Mouse (Mus musculus) ovary, adult 18-20 months (tissue): ENCODE results near the gene Ubap2.

Source experiments
- DNase-seq: peaks from one replicate; pipeline ENCODE4 v3.0.0; 2022; ENCODE audit warnings: low spot score, mixed read lengths

Gene Ubap2

DNA sequence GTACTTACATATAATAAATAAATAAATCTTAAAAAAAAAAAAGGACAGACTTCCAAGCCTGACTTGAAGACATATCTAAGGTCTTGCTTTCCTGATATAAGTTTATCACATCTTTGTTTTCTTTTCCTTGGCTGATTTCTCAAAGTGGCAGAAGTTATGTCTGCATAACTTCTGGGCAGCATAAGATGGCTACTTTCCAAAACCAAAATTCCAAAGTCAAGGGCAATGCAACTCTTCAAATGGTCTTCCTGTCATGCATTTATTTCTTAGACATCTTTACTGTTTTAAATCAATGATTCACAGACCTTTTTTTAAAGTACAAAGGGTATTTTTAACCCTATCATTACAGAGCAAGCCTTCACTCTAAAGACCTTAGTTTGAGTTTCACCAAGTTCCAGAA, 14.3 kb downstream of the Ubap2 start:
- DNase-seq, result no peak

GRCm38 (mm10) chr4:41259019-41259418, 15.9 kb downstream of the Ubap2 start:
- no peak for DNase-seq

GRCm38 (mm10) chr4:41257752-41258151, 17.2 kb downstream of the Ubap2 start:
- peak; percentile 61 for DNase-seq

DNA sequence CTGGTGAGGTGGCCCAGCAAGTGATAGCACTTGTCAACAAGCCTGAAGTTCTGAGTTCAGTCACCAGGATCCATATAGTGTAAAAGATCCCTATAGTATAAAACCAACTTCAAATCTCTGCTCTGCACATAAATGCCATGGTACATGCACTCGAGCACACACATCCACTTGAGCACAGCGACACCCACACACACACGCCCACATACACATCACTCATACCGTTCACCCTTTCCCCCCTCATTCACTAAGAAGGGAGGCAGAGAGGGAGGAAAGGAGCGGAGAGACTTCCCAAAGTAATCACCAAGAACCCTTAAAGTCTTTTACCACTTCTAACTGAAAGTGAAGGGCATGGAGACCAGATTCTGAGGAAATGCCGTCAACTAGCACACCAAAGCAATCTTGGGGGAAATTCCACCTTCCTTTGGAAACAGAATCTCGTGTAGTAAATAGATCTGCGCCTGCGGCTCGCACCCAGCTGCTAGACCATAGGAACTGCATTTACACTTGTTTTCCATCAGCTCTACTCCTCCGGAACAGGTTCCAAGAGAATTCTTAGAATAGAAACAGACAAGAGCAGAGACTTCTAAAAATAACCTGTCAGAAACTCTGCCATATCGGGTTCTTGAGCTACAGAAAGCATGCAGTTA, 19.3 kb downstream of the Ubap2 start:
- DNase-seq, result no peak

DNA sequence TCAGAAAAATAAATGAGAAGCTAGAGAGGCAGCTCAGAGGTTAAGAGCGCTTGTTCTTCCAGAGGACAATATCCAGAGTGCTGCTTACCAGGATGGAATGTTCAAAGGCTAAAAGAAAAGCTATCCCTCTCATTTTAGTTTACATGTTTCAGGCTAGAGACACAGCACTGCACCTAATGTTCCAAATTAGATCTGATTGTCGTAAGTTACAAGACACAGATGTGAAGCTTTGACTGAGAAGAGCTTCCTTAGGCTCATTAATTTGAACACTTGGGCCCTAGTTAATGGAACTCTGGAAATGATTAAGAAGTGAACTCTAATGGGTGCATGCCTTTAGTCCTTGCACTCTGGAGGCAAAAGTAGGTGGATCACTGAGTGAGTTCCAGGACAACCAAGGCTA, 21.2 kb downstream of the Ubap2 start:
- no peak for DNase-seq

GRCm38 (mm10) chr4:41245408-41245807, 29.5 kb downstream of the Ubap2 start:
- DNase-seq, result no peak

- DNase-seq, result no peak
Measured at GRCm38 (mm10) chr4:41240916-41241315, 34.0 kb downstream of the Ubap2 start.

DNA sequence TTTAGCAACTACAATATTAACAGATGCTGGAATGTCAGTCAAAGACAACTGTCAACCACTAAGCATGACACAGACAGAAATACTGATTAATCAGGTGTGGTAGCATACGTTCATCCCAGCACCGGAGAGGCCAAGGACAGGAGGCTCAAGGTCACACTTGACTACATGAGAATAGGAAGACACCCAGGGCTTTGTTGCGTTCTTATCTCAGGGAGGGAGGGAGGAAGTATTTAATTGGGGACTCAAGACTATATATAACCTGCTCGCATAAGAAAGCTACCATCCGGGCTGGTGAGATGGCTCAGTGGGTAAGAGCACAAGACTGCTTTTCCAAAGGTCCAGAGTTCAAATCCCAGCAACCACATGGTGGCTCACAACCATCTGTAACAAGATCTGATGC, 39.3 kb downstream of the Ubap2 start:
- no peak for DNase-seq

DNA sequence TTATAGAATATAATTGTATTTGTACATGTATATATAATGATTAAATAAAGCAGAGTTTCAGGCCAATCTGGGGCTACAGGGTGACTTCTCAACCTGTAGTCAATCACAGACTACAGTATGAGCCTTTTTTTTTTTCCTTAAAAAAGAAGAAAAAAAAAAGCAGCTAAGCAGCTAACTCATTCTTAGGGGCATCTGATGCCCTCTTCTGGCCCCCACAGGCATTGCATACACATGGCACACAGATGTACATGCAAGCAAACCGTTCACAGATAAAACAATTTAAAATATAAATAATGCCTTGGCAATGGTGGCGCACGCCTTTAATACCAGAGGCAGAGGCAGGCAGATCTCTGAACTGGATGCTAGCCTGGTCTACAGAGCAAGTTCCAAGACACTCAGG, 48.6 kb downstream of the Ubap2 start:
- no peak for DNase-seq

GRCm38 (mm10) chr4:41225412-41225811, 49.5 kb downstream of the Ubap2 start:
- DNase-seq, result no peak

GRCm38 (mm10) chr4:41208050-41208449, 66.9 kb downstream of the Ubap2 start:
- no peak for DNase-seq

- DNase-seq, result no peak
Measured at GRCm38 (mm10) chr4:41205751-41206150, 69.2 kb downstream of the Ubap2 start.

GRCm38 (mm10) chr4:41202135-41202534, 72.8 kb downstream of the Ubap2 start:
- DNase-seq, result no peak

DNA sequence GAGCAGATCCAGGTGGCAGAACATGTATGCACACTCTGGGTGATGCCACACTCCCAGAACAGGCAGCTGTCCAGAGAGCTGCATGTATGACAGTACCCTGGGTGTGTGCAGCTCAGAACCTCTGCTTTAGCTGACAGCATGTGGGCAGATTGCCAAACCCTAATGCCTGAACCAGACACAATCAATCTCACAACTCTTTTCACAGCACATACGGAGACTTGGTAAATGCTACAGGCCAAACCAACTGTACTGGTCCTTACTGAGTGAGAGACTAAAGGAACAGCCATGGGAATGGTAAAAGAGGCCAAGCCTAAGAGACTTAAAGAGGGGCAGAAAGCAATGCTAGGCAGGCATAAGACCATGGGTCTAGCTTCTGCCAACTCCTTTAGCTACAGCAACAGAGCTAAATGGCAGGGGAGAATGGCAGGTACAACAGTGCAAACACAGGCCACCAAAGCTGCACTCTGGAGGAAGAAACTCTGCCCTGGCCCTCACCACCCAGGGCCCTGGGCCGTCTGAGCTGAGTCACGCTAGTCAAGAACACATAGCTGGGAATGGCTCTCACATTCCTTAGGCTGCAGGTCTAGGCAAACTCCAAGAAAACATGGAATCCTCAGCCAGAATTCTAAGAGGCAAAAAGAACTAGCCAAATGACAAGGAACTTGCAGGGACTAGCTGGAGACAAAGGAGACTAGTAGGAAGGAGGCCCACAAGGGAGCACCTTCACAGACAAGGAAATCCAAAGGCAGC, 77.9 kb downstream of the Ubap2 start:
- no peak for DNase-seq

DNA sequence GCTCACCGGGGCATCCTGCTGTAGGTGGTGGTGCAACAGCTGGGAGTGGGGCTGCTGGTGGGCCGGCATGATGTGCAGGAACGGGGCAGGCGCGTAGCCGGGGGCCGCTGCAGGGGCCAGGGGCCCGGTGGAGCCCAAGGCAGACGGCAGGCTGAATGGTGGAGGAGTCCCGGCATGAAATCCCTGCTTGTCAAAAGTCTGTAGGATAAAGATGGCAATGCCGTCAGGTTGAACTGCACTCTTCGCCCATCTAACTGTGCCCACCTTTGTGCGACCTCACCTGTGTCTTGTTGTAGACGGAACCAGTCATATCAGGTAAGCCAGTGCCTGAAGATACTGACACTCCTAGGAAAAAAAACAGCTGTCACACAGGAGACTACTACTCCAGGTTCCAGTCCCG, 79.6 kb downstream of the Ubap2 start:
- DNase-seq, result no peak

- no peak for DNase-seq
Measured at GRCm38 (mm10) chr4:41192544-41193512, 82.1 kb downstream of the Ubap2 start.

- no peak for DNase-seq
Measured at GRCm38 (mm10) chr4:41189809-41190208, 85.1 kb downstream of the Ubap2 start.

GRCm38 (mm10) chr4:41179825-41180725, 94.9 kb downstream of the Ubap2 start:
- no peak for DNase-seq

DNA sequence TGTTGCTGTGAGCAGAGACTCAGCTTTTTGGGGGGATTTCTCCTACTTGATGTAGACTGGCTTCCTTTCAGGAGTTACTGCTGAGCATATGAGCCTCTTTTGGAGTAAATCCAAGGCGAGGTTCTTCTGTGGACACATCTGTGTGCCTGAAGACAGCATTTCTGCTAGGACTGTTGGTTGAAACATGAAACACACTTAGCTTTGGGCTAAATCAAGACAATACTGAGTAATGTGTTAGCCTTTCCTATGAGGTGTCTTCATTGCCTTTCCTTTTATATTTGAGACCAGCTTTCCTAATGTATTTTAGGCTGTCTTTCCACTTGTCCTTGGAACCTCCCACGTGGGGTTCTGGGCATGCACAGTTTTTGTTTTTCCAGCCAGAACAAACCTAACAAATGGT, 100.3 kb downstream of the Ubap2 start:
- no peak for DNase-seq

- DNase-seq, result no peak
Measured at GRCm38 (mm10) chr4:41170970-41171369, 104.0 kb downstream of the Ubap2 start.

GRCm38 (mm10) chr4:41165693-41166475, 109.1 kb downstream of the Ubap2 start:
- DNase-seq, result peak; percentile 21
